Mouse (Mus musculus) lung, postnatal 10 days (tissue): ENCODE data around the gene Col15a1.
A peak's percentile ranks its signal among the peaks of the same experiment; 100 is the strongest.

ENCODE experiments used
- DNase-seq: peaks from one replicate; pipeline ENCODE4 v3.0.0; 2021

Col15a1 gene

DNA sequence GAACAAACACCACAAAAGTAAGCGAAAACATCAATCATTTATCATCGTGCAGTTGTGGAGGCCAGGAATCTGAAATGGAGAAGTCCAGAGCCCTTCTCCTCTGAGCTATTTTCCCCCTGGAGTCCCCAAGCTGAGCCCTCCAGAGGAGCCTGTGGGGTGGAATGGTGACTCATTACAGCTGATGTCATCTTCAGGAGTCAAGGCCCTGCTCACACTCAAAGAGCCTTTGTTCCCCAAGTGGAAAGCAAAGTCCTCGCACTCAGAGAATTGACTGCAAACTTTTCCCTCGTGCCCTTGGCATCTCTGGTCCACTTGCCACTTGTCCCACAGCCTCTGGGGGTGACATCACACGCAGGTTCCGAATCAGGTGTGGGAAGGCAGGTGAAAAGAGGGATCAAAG is 23.4 kb downstream of the Col15a1 start:
- no peak for DNase-seq

DNA sequence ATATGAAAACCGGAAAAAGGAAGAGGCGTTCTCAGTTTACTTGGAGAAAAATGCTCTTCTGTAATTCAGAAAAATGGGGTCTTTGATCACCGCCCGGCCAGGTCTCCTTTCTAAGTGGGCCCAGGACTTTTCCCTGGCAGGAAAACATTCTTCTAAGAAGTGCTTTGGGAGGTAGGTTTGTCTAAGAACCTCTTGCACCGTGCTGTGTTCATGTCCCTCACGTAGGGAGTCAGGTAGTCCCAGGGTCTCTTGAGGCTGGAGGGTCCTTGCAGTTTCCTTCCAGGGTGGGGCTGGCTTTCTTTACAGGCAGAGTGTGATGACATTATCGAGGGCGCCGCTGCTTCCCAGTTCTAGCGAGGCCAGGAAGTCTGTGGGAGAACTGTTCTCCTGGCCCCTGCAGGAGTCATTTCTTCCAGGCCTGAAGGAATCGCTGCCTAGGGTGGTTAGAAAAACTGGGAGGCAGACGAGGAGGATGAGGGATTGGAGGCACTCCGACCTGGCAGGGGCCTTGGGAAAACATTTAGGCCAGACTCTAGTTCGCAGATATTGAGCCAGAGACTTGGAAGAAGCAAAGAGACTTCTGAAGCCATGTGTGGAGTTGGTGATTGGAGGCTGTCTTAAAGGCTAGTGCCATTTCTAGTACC is 25.4 kb downstream of the Col15a1 start:
- DNase-seq = no peak

DNA sequence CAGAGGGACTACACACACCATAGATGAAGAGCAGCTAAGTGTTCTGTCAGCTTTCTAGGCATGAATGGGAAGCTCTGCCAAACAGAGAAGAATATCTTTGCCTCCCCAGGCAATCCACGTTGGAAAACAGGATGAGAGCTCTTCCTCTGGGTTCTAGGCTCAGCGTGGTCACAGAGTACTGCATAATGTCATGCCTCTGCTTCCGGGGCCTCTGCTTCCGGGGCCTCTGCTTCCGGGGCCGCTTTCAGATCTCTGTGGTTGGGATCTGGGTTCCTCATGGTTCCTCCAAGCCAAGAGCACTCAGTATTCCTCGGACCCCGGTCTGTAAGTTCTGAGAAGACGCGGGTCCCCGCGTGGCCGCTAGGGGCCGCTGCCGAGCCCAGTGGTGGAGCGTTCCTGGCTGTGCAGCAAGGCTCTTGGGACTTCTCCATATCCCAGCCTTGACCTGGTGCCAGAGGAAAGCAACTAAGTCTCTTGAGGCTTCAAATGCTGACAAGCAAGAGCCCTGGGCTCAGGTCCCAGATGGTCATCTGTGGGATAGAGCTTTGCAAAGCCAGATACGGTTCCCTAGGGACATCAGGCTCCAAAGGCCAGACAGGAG is 26.8 kb downstream of the Col15a1 start:
- DNase-seq = peak; percentile 92

DNA sequence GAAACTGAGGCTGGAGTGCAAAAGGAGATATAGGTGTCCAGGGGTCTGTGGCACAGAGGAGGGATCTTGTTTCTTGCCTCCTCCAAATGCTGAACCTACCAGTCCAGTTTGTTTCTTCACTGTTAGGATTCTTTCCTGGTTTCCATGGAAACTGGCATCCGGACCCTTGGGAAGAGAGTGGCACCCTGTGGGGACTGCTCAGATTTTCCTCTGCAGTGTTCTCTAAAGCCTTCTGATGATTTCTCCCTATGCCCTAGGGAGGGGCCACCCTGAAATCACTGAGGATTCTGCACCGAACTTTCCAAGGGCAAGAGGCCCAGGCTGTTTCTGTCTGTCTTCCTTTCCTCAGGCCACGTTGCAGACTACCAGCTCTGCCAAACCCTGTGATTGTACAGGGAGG is 27.4 kb downstream of the Col15a1 start:
- peak; percentile 53 for DNase-seq

DNA sequence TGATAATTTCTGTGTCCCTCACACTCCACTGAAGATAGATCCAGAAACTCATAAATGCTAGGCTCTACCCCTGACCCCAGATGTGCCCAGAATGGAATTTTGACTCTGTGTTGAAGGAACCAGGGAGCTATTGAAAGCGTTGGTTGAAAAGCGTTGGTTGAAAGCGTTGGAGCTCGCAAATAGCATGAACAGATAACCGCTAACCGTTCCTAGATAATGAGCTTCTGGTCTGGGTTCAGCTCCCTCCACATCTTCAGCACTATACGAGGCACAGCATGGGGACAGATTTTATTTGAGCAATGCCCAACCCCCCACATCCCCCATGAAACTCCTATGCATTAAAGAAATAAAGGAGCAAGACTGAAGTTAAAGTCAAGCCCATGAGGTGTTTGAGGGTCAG is 28.1 kb downstream of the Col15a1 start:
- DNase-seq = no peak

DNA sequence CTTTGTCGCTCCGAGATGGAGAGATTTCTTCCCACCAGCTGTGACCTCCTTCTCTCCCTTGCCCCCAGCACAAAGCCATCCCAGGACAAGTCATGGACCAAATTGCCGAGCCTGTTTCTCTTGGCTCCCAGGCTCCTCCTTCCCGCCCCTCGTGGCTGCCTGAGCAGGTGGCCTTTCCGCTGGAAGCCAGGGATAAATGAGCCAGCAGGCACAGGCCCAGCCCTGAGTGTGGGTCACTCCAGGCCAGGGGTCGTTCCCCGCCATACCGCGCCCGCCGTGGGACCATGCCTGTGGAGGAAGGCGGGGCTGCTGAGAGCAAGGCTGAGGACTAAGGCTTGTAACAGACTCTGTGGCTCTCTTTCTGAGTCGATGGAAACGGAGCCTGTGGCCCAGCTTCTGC is 29.3 kb downstream of the Col15a1 start:
- peak; percentile 43 for DNase-seq

DNA sequence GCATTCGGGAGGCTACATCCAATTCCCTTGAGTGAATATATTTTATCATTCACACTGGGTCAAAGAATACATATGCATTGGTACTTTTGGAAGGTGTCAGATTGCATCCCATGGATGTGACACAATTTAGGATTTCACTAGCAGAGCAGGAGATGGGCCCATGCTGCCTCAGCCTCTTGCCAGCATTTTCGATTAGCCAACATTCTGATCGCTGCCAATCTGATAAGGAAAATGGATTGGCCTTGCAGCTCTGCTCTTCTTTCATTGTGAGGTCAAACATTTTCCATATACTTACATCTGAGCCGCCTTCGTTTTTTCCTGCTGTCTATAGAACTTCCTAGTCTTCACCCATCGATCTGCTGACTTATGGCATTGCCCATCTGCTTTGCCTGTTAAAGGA is 31.2 kb downstream of the Col15a1 start:
- no peak for DNase-seq

DNA sequence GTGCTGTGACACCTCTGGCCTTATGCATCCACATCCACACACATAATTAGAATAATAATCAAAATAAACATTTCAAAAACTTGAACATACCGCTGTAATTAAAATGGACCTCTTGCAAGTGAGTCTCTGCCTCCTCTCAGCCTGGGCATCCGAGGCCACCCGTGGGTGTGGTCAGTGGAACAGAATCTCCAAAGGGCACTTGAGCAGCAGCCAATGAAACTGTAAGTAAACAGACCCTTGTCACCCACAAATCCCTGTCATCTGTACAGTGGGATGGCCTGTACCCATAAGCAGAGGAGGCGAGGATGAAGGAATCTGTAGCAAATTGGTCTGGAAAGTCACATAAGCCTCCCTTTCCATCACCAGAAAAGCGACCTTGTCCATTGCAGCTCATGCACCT is 32.9 kb downstream of the Col15a1 start:
- DNase-seq = no peak

DNA sequence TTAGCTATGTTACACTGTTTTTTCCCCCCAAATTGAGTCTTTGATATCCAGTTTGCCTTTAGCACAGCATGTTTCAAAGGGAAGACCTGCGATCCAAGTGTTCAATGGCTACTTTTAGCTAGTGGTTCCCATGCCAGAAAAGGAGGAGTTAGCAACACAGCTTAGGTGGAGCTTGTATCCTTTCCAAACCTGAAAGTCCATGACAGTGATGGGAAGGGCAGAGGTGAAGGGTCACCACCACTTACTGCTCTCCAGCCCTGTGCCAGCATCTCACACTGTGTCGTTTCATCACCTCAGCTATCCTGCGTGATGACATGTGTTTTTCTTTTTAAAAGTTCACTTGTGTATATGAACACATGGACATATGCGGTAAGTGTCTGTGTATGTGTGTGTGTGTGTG is 34.2 kb downstream of the Col15a1 start:
- DNase-seq = no peak

DNA sequence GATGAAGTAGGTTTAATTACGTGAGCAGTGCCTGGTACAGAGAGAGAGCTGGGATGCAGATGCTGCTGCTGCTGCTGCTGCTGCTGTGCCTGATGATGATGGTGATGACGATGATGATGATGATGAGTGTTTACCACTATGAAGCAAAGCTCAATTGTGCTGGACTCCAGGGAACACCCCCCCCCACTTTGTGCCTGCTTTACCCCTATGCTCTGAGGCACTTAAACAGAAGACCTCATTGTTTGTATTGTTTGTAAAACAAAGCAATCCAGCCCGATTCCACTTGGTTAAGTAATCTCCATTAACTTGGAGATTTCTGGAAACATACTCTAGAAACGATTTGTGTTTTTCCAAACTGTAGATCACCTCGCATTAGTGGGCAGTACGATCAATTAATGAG is 36.7 kb downstream of the Col15a1 start:
- no peak for DNase-seq

DNA sequence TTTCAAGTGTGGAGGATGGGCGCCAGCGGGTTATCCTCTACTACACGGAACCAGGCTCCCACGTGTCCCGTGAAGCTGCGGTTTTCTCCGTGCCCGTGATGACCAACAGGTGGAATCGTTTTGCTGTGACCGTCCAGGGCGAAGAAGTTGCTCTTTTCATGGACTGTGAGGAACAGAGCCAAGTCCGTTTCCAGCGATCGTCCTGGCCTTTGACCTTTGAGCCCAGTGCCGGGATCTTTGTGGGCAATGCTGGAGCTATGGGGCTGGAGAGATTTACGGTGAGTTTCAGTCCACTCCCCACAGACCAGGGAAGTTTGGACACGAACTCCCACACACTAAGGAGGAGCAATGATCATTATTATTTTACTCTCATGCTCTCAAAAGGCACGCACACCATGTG is 37.7 kb downstream of the Col15a1 start:
- DNase-seq = no peak

DNA sequence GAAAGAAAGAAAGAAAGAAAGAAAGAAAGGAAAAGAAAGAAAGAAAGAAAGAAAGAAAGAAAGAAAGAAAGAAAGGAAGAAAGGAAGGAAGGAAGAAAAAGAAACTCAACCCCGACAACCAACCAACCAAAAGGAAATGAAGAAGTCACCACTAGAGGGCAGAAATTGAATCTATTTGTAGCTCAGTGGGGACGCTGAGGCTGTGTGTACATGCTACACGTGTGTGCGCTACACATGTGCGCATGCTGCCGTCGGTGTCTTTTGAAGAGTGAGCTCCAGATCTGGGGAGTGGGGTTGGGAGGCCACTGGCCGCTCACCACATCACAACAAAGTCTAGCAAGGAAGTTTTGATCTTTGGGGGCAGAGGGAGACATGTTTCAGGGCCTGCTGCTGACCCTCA is 38.9 kb downstream of the Col15a1 start:
- no peak for DNase-seq

DNA sequence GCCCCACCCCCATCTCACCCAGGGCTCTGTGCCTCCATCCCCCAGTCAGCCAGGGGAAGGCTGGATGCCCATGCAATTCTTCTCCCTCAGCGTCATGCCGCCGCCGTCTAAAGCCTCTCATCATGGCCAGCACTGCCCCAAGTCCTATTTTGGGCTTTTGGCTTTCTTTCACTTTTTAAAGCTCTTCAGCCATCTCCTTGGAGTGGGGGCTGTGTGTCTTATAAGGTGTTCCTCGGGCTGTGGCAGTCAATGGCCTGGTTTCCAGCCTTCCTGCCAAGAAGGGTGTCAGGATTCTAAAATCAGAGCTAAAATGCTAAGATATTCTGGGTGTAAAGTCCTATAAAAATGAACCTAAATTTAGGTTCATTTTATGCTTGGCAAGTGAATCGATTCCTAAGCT is 39.6 kb downstream of the Col15a1 start:
- peak; percentile 30 for DNase-seq

DNA sequence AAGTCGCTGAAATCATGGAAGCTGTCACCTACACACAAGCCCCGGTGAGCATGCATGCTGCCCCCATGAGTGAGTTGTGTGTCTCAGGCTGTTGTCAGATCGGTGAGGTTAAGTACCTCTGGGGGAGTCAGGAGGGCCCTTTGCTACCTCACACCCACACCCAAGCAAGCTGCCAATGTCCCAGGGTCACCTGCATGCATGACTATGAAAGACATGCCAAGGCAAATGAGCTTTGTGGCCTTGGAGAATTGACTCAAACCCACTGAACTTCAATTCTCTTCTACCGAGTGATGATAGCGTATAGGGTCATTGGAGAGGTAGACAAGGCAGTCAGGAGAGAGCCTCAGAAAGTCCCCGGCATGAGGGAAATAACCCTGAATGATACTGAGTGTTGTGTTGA is 41.2 kb downstream of the Col15a1 start:
- DNase-seq = no peak

DNA sequence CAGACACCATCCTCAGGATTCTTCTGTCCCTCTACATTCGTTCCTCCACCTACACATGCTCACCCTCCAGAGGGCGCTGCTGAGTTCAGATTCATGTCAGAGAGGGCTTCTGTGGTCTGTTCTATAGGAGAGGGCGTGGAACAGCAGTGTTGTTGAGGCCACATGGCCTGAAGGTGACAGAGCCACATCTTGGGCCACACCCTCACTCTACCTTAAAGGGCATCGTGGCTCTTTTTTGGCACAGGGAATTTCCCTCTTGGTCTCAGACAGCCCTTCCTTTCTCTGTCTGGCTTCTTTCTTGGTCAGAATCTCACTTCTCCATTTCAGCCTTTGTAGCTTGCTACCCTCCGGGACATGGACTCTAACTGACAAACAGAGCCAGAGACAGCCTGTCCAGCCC is 43.1 kb downstream of the Col15a1 start:
- DNase-seq = peak; percentile 89

DNA sequence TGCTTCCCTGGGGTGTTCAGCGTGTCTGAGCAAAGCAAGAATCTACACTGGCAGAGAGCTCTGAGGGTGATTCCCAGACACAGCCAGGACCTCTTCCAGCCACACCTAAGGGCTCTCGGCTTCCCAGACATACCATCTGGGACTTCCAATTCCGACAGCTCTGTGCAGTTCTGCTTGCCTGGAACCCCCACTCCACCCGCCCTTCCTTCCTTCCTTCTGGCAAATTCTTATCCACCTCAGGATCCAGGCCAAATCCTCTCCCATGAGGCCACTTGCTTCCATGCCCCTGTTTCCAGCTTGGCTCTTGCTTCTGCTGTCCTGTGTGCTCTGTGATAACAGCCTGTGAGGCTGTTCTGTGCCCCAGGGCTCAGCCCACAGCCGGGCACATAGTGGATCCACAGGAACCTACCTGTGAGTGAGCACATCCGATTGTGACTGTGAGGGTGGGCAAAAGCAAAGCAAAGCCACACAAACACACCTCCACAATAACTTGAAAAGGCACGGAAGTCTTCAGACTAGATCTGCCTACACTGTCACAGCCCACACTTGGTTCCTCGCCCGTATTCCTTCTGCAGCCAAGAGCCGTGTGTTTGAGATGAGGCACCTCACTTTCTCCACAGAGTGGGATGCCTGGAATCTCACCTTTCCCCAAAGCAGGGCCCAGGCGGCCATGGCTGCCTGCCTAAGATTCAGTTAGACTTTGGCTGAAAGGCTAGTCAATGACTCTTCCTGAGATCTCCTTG is 43.9 kb downstream of the Col15a1 start:
- DNase-seq = peak; percentile 49

DNA sequence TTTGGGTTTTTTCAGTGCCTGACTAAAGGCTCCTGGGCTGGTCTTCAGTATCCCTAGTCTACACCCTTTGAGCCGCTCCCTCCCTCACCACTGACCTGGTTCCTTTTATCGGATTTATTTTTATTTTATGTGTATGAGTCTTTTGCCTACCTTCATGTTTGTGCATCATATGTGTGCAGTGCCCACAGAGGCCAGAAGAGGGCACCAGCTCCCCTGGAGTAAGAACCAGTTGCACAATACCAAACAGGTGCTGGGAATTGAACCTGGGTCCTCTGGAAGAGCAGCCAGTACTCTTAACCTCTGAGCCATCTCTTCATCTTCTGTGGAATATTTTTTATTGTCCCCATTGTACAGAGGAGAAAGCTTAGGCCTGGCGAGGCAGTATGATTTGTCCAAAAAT is 44.7 kb downstream of the Col15a1 start:
- no peak for DNase-seq

DNA sequence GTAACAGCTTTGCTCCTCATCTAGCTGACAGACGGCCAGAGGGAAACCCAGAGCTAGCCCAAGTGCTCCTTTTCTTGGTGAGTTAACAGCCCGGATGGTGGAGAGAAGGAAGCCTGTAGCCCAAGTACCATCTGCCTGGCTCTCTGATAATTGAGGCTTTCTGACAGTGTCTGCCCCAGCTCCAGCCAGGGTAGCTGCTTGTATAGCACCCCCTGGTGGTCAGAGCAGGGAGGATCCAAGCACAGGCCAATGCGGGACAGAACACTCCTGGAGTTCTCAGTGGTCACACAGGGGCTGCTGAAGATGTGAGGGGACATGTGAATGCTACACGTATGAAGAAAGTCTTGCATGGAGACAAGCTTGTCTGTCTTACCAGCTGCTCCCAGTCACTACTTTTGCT is 47.7 kb downstream of the Col15a1 start:
- DNase-seq = peak; percentile 91

DNA sequence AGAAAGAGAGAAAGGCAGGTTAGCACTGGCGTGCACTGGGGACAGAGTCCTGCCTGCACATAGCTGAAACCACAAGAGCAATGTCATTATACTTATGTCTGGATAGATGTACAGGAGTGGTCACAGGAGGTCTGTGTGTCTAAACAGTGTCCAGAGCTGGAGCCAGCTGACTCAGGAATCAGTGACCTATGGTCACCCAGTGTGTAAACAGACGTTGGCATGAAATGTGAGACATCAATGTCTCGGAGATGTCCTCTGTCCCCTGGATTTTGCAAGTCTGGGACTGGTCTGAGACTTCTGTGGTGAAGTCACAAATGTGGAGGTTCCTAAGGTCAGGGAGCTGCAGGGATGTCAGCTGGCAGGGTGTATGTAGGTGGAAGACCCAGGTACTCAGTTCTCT is 50.2 kb downstream of the Col15a1 start:
- no peak for DNase-seq

DNA sequence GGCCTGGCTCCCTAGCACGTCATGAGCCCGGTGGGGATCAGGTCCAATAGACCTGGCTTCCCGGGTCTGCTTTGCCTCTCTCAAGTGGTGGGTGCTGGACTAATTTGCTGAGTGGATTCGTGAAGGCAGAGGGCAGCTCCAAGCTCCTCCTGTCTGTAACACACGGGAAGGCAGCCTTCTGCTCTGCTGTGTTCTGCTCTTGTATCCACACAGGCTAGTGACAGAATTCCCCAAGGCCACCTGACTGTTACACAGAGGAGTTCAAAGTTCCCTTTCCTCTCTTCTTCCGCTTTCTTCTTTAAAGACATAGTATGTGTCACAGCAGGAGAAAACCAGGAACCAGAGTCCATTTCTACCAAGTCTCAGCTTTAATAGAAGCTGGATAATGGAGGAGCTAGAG is 53.1 kb downstream of the Col15a1 start:
- DNase-seq = no peak

DNA sequence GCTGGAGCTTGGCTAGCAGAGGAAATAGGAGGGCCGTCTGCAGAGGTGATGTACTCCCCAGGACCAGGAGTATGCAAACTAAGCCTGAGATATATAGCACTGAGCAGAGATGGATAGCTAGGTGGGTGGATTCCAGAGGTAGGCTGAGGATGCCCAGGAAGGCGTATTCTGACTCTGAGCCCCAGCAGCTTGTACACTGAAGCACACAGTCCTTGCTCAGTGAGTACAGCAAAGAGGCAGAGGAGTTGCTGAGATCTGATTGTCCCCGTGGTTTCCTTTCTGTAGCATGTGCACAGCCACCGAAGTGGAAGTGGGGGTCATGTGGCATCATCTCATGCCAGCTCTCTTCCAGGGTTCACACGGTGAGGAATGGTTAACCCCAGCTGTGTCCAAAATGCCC is 54.0 kb downstream of the Col15a1 start:
- DNase-seq = no peak

DNA sequence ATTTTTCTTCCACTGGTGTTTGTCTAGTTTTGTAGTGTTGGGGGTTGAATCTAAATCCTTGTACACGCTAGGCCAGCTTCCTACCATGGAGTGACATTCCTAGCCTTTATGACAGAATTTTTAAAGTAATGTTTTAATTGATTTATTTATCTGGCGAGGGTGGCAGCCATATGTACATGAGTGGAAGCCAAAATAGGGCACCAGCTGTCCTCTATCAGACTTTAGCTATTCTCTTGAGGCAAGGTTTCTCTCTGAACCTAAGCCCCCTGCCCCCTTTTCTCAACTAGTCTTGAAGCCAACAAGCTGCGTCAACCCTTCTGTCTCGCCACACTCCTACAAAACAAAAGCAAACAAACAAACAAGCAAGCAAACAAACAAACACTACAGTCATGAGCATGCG is 57.6 kb downstream of the Col15a1 start:
- DNase-seq = no peak

DNA sequence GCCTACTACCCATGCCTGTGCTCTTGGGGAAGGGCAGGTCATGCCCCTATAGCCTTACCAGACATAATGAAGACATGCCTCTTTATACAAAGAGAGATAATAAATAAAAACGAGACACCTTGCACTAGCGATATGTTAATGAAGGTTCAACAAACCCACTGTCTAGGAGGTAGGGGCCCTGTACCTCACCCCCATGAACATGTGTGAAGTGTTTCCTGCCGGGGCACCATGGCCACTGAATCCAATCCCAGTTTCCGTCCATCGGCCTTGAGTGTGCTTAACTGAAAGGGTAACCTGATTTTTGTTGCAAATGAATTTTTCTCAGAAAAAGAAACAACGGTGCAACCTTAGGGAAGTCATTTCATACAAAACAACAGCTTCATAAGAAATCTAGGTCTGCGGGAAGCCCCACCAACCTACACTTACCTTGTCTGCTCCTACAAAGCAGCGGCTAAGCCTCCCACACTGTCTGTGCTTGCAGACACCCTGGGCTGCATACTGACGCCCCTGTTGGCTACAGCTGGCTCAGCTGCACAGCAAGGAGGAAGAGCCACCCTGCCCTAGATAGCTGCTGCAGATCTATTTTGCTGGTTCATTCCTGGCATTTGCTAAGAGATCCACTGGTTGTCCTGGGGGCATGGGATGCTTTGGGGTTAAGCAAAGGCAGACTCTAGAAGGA is 64.6 kb downstream of the Col15a1 start:
- no peak for DNase-seq

DNA sequence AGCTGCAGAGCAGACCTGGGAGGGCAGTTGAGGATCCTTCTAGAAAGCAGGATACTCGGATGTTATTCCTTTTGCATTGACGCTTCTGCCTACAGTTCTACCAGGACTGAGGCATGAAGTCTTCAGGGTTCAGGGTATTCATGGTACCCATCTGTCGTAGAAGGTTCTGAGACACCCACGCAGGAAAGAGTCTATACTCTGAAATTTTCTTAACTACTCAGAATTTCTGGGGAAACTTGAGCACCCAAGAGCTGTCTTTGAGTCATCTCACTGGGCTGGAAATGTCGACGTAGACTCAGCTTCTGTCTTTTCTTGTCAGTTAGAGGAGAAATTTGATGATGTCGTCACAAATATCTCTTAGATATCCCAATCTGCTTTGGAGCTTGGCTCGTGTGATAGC is 65.8 kb downstream of the Col15a1 start:
- no peak for DNase-seq
